Mouse (Mus musculus) forebrain, embryonic 10.5 days (tissue): ENCODE measurements around the gene Lmna. TPM values are rescaled to one million over a fixed set of nuclear protein-coding genes. Genes with fewer than 3 reads are reported as not detected.

Source experiments
- DNase-seq: peaks from one replicate; pipeline ENCODE4 v3.0.0-alpha.2; 2017; ENCODE audit warnings: low spot score; ENCODE audit errors: extremely low spot score
- H3K27ac ChIP-seq: fragments of 300-500 bp; sonication (generic); 2 replicates; pipeline ENCODE4 v1.5.1; 2016; ENCODE audit warnings: mild to moderate bottlenecking
- H3K27me3 ChIP-seq: fragments of 300-500 bp; sonication (generic); 2 replicates; pipeline ENCODE4 v1.6.1; 2016; ENCODE audit warnings: mild to moderate bottlenecking; ENCODE audit not compliant: poor library complexity, severe bottlenecking
- H3K36me3 ChIP-seq: fragments of 300-500 bp; sonication (generic); replicated peaks from 2 replicates; pipeline ENCODE4 v1.6.1; 2016; ENCODE audit warnings: mild to moderate bottlenecking, moderate library complexity
- H3K4me1 ChIP-seq: fragments of 300-500 bp; sonication (generic); 2 replicates; pipeline ENCODE4 v1.6.1; 2016
- H3K4me3 ChIP-seq: fragments of 300-500 bp; sonication (generic); 2 replicates; pipeline ENCODE4 v1.5.1; 2016; ENCODE audit warnings: mild to moderate bottlenecking, moderate library complexity
- H3K9me3 ChIP-seq: fragments of 300-500 bp; sonication (generic); 2 replicates; pipeline ENCODE4 v1.6.1; 2016; ENCODE audit warnings: mild to moderate bottlenecking, moderate library complexity
- WGBS: fragments of 180-500 bp; shearing (Covaris S2); methylation state at CpG from one replicate; pipeline ENCODE4 v1.1.7; 2016; 5-methylcytosine and 5-hydroxymethylcytosine counted together
- polyA plus RNA-seq: library from polyadenylated mRNA; unstranded; fragments of >200 nt; fragmentation: Nextera tagmentation; extraction: Ambion mirVana; gene quantifications from 2 replicates; pipeline ENCODE4 v1.2.1, GENCODE M21; 2016

Lmna gene
- polyA plus RNA-seq, 1 experiment from 2014 or later: 11.6 TPM

DNA sequence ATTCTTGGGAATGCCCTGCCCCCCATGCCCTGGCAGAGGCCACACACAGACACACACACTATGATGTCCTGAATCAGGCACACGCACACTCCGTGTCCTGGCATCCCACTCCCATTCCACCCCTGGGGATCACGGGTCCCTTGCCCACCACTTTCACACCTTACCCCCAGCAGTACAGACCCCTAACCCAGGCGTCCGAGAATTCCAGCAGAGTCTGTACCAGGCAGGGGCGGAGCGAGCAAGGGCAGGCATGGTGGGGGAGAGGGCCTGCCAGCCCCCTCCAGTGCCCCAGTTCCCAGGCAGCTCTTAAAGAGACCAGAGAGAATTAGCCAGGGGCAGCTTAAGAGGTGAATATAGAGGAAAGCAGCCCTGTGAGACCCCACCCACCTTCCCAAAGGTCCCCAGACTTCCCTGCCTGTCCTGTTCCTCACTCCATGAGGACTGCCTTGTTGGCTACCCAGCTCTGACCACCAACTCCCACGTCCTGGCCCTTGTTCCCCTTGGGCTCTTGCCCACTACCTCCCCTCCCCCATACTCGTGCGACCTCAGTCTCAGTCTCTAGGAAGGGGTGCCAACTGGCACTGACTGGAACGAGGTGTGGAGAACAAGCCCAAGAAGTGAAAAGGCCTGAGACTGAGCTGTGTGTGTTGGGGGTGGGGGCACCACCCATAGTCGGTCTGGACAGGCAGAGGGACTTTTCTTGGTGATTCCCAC lies 48.6 kb downstream of the Lmna start, which contains the start of gene Sema4a:
Sema4a (minus strand) TSS at position 200 of the 714 bp plus-strand sequence.
- H3K36me3 ChIP-seq: no peaks in the 10 kb centered on the region
- H3K27ac ChIP-seq: peak within 1 kb of the TSS; percentile 30; the same call in 1 of the 2 replicates
- H3K4me1 ChIP-seq: peaks cover 46% of the 10 kb centered on the region
- WGBS: 51% methylated on average over 12 of the region's 12 CpGs
- H3K4me3 ChIP-seq: no peak within 1 kb of the TSS
- no peaks in the 10 kb centered on the region for H3K9me3 ChIP-seq
- no peak for DNase-seq
- H3K27me3 ChIP-seq: peaks cover 57% of the 10 kb centered on the region

DNA sequence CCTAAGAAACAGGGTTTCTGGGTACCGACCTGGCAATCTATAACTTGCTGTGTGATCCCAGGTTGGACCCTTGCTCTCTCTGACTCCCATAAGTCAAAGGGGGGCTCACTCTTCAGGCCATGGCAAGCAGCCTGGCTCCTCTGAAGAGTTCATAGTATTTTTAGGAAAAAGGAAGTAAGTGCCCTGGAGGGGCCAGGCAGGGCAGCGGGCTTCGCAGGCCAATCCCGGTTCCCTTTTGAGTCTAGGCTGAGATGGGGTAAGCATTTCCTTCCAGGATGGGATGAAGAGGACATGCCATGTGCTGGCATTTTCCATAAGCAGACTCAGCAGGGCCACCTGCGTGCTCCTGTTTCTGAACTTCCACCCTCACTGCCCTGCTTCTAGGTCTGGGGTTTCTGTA lies 49.7 kb downstream of the Lmna start:
- Histone ChIP-seq H3K36me3 (no peaks in the 10 kb centered on the region), H3K4me3 (no peak overlapping the region), H3K27me3 (peaks cover 57% of the 10 kb centered on the region), H3K27ac (0 out of 2 replicates have a peak overlapping the region, but pooled peaks have one; percentile 30), H3K4me1 (peaks cover 54% of the 10 kb centered on the region), H3K9me3 (no peaks in the 10 kb centered on the region)
- WGBS: 82% methylated on average over 5 of the region's 5 CpGs
- no peak for DNase-seq

DNA sequence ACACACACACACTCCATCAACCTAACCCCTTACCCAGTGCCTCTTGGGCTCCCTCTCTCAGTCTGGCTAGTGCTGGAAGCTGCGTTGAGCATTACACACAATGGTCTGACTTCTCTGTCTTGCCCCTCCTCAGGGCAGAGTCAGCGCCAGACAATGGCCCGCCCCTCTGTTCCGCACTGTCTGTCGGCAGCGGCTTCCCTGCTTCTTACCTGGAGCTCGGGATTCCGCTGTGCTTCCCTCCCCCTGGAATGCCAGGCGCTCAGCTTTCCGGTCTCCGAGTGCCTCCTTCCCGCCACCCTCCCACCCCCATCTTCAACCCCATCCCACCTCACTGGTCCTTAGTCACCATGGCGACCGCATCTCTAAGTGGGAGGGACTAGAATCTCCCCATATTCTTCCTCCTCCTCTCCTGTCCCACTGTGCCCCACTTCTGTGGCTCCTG lies 51.0 kb downstream of the Lmna start:
- 2% methylated on average over 14 of the region's 14 CpGs for WGBS
- Histone ChIP-seq H3K4me3 (peak overlapping the region; percentile 53), H3K36me3 (no peaks in the 10 kb centered on the region), H3K9me3 (no peaks in the 10 kb centered on the region), H3K4me1 (peaks cover 54% of the 10 kb centered on the region), H3K27me3 (peaks cover 63% of the 10 kb centered on the region), H3K27ac (peak overlapping the region; percentile 77)
- DNase-seq: peak; percentile 35

DNA sequence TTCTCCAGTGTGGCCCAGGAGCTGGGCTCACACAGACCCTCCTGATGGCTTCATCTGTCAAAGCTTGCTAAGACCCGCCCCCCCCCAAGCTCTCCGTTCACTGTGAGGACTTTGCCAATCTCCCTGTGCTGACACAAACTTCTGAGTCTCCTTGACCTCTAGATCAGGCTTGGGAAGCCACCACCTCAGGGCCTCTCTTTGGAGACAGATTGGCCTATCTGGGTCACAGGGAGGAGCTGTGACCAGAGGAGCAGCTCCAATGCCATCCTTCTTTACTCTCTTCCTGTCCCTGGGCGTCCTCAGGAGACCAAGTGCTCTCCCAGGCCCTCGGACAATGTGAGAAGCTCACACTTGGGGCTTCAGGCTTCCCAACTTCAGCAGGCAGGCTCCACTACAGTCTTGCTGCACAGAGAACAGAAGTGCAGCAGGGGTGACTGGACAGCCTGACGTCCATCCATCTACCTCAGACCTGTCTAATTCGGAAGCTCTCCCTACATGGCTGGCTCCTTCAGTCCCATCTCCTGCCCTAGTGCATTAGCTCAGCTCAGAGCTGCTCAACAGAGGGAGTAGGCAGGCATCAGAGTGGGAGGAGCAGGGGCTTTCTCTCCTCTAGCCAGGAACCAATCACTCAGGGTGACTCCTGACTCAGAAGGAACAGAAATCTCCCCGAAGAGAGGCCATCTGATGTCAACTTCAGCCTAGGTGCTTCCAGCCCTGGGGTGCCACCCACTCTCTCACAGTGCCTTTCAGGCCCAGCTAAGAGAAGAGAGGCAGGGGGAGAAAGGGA lies 52.8 kb downstream of the Lmna start:
- no peak overlapping the region for H3K4me3 ChIP-seq
- H3K27me3 ChIP-seq: peaks cover 75% of the 10 kb centered on the region
- peaks cover 60% of the 10 kb centered on the region for H3K4me1 ChIP-seq
- 73% methylated on average over 7 of the region's 7 CpGs for WGBS
- peak overlapping the region; percentile 17; the same call in 1 of the 2 replicates for H3K27ac ChIP-seq
- no peaks in the 10 kb centered on the region for H3K9me3 ChIP-seq
- DNase-seq: no peak
- H3K36me3 ChIP-seq: no peaks in the 10 kb centered on the region

DNA sequence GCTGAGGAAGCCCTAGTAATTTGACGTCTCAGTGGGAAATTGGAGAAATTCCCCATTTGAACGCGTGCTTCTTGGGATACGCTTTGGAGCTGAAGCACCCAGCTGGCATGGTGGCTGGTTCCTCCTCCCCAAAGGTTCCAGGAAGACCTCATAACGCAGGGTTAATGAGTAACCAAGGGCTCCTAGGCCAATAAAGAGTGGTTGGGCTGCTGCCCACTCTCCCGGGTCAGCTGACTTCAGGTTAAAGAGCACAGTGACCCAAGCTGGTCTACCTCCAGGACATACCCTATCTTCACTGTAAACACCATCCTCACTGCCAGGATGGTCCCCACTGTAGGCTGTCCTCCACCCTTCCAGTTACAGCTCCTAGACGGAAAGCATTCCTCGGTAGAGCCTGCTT lies 53.4 kb downstream of the Lmna start:
- Histone ChIP-seq H3K9me3 (no peaks in the 10 kb centered on the region), H3K27me3 (peaks cover 75% of the 10 kb centered on the region), H3K27ac (no peak overlapping the region), H3K4me1 (peaks cover 58% of the 10 kb centered on the region), H3K36me3 (no peaks in the 10 kb centered on the region), H3K4me3 (no peak overlapping the region)
- no peak for DNase-seq
- 91% methylated on average over 8 of the region's 8 CpGs for WGBS

DNA sequence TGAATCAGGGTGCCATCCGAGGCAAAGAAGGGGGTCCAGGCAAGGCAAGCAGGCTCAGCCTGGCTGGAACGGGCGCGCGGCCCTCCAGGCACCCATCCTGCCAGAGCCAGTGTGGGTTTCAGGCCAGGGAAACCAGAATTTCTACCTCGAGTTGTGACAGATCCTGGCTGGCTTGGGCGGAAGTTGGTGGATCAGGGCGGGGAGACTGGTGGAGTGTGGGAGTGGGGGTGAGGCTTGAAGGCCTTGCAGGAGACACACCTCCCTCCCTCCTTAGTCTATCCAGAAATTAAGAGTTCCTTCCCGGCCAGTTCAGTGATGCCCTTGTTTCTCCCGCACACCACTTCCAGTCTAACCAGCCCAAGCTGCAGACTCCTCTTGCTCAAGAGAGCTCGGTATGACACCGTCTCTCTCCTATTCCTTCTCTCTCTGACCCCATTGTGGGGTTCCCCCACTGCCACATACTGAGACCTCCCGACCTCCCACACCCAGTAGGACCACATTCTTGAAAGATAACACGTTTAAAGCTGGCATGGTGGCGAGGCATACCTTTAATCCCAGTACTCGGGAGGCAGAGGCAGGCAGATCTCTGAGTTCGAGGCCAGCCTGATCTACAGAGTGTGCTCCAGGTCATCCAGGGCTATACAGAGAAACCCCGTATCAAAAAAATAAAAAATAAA lies 54.0 kb downstream of the Lmna start:
- peaks cover 75% of the 10 kb centered on the region for H3K27me3 ChIP-seq
- no peaks in the 10 kb centered on the region for H3K36me3 ChIP-seq
- 0 out of 2 replicates have a peak overlapping the region, but pooled peaks have one; percentile 20 for H3K27ac ChIP-seq
- 81% methylated on average over 18 of the region's 18 CpGs for WGBS
- peaks cover 53% of the 10 kb centered on the region for H3K4me1 ChIP-seq
- no peak for DNase-seq
- no peak overlapping the region for H3K4me3 ChIP-seq
- no peaks in the 10 kb centered on the region for H3K9me3 ChIP-seq

DNA sequence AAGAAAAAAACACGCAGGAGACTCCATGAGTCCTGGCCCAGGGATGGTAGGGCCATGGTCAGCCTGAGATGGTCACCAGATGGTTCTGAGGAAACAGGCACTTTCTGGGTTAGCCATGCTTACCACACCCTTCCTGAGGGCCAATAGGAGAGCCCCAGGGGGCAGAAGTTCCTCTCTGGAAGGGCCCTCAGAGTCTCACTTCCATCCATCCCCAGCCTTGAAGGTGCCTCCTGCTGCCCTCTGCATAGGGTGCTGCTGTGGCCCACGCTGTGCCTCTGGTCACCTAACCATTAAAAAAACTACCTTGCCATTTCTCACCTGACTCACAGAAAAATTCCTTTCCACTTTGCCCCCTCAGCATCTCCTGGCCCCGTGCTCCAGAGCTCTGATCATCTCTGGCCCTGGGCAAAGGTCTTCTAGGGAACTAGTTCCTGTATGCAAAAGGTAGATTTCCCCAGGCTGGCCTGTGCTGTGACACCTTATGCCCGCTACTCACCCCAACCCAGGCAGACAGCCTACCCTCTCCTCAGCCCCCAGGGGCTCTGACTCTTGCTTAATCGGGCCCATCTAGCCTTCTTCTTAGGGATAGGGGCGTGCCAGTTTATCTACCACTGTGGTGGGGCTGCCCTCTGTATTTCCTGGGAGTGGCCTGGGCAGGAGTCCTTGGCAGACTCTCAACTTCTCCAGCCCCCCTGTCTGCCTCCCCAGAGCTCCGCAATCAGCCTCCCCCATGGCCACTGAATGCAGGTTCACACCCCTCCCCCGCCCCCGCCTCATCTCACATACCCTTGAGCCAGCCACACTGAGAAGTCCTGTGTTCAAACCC lies 54.8 kb downstream of the Lmna start:
- WGBS: 69% methylated on average over 9 of the region's 9 CpGs

DNA sequence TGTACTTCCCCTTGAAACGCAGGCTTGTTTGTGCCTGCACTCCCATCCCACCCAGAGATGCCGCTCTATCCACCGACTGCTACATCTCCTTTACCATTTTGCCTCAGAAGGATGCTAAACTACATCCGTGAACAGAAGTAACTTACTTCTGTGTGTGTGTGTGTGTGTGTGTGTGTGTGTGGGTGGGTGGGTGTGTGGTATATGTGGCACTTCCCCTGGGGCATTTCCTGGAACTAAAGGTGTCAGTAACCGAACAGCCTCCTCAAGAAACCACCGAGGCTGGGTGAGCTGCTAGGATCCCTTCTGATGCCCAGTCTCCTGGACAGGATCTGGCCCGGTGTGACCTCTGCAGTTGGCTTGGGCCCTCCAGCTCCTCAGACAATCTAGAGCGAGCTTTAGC lies 55.8 kb downstream of the Lmna start:
- DNase-seq: no peak
- H3K27me3 ChIP-seq: peaks cover 75% of the 10 kb centered on the region
- no peak overlapping the region for H3K27ac ChIP-seq
- peaks cover 57% of the 10 kb centered on the region for H3K4me1 ChIP-seq
- H3K4me3 ChIP-seq: no peak overlapping the region
- WGBS: 78% methylated on average over 8 of the region's 8 CpGs
- no peaks in the 10 kb centered on the region for H3K36me3 ChIP-seq
- no peaks in the 10 kb centered on the region for H3K9me3 ChIP-seq

More for the DNA sequence above, 54.8 kb downstream of the Lmna start:
- H3K36me3 ChIP-seq: no peaks in the 10 kb centered on the region
- H3K4me1 ChIP-seq: peaks cover 53% of the 10 kb centered on the region
- H3K27me3 ChIP-seq: peaks cover 75% of the 10 kb centered on the region
- no peaks in the 10 kb centered on the region for H3K9me3 ChIP-seq
- no peak for DNase-seq
- H3K27ac ChIP-seq: no peak overlapping the region
- H3K4me3 ChIP-seq: no peak overlapping the region

DNA sequence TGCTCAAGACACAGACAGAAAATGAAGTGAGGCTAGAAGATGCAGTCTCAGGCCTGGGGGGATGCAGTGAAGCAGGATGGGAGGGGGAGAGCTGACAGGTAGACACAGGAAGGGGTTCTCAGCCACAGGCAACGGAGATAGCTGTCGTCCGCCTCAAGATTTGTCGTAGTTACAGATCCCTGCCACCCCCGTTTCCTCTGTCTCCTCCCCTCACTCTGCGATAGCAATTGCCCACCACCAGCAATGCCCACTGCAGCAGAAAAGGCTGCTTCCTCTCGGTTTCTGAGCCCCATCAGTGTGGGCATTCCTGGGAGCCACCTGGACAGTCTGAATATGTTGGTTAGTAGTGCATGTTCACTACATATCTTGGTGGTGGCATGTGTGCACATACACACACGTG lies 56.4 kb downstream of the Lmna start:
- H3K27ac ChIP-seq: no peak overlapping the region
- no peaks in the 10 kb centered on the region for H3K9me3 ChIP-seq
- 53% methylated on average over 8 of the region's 8 CpGs for WGBS
- H3K36me3 ChIP-seq: no peaks in the 10 kb centered on the region
- H3K27me3 ChIP-seq: peaks cover 75% of the 10 kb centered on the region
- peaks cover 53% of the 10 kb centered on the region for H3K4me1 ChIP-seq
- DNase-seq: no peak
- H3K4me3 ChIP-seq: no peak overlapping the region

DNA sequence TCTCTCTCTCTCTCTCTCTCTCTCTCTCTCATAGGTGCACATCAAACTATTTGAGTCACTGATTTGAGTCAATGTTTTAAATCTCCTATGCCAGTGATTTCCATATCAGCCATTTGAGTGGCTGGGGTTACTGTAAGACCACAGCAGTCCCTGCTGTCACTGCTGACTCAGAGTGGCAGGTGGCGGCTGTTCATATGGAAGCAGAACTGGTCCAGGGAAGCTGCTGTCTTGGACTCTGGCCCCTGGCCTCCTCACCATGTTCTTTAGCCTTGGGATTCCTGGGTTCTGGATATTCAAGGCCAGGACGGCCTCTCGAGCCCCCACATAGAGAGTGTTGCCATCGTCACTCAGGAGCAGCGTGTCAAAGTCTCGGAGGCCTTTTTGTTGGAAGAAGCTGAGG lies 57.0 kb downstream of the Lmna start:
- peaks cover 77% of the 10 kb centered on the region for H3K27me3 ChIP-seq
- no peak for DNase-seq

DNA sequence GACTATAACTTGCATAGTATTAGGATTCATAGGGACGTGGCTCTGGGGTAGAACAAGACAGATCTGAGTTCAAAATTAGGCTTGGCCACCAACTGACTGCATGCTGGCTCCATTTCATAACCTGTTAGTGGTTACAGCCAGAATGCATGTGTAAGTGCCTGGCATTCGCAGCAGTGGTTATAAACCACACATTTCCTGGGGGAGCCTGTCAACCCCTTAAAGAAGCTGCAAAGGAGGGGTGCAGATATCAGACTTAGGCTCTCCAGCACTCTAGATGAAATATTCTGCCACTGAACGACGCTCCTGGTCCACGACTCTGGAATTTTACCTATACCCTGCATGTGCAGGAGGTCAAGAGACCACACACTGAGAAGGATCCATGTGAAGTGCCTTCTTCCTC lies 57.5 kb downstream of the Lmna start:
- Histone ChIP-seq H3K27me3 (peaks cover 74% of the 10 kb centered on the region), H3K4me1 (peaks cover 48% of the 10 kb centered on the region)
- 79% methylated on average over 5 of the region's 5 CpGs for WGBS

More for the DNA sequence above, 57.0 kb downstream of the Lmna start:
- Histone ChIP-seq H3K4me1 (peaks cover 52% of the 10 kb centered on the region), H3K27ac (no peak overlapping the region), H3K36me3 (no peaks in the 10 kb centered on the region), H3K9me3 (no peaks in the 10 kb centered on the region), H3K4me3 (no peak overlapping the region)
- 75% methylated on average over 6 of the region's 6 CpGs for WGBS

More for the DNA sequence above, 57.5 kb downstream of the Lmna start:
- Histone ChIP-seq H3K4me3 (no peak overlapping the region), H3K27ac (no peak overlapping the region), H3K36me3 (no peaks in the 10 kb centered on the region), H3K9me3 (no peaks in the 10 kb centered on the region)
- DNase-seq: no peak
